Mouse (Mus musculus) neural tube, embryonic 11.5 days (tissue): Measurements from ENCODE around the gene Spg11. TPM values are rescaled to one million over a fixed set of nuclear protein-coding genes. Genes with fewer than 3 reads are reported as not detected.

ENCODE experiments used
- ATAC-seq: fragments of 200-750 bp; cut with Nextera tagmentation; 2 replicates; pipeline ENCODE4 v1.8.0; 2017; ENCODE audit warnings: moderate number of reproducible peaks, mild to moderate bottlenecking, moderate TSS enrichment, moderate library complexity; ENCODE audit not compliant: insufficient read depth, low FRiP score, low TSS enrichment
- DNase-seq: peaks from one replicate; pipeline ENCODE4 v3.0.0-alpha.2; 2015; ENCODE audit warnings: low spot score
- H3K27ac ChIP-seq: fragments of 300-500 bp; sonication (generic); 2 replicates; pipeline ENCODE4 v1.5.1; 2014; ENCODE audit warnings: low read depth, mild to moderate bottlenecking, low read length
- H3K27me3 ChIP-seq: fragments of 300-500 bp; sonication (generic); 2 replicates; pipeline ENCODE4 v1.6.1; 2014; ENCODE audit warnings: mild to moderate bottlenecking, low read length, mixed read lengths; ENCODE audit not compliant: control insufficient read depth, insufficient read depth
- H3K36me3 ChIP-seq: fragments of 300-500 bp; sonication (generic); 2 replicates; pipeline ENCODE4 v1.6.1; 2014; ENCODE audit warnings: mild to moderate bottlenecking, low read length, moderate library complexity, mixed read lengths; ENCODE audit not compliant: control insufficient read depth, insufficient read depth
- H3K4me1 ChIP-seq: fragments of 300-500 bp; sonication (generic); 2 replicates; pipeline ENCODE4 v1.6.1; 2014; ENCODE audit warnings: low read length, mixed read lengths; ENCODE audit not compliant: control insufficient read depth, insufficient read depth
- H3K4me2 ChIP-seq: fragments of 300-500 bp; sonication (generic); 2 replicates; pipeline ENCODE4 v1.6.1; 2014; ENCODE audit warnings: low read depth, mild to moderate bottlenecking, moderate library complexity
- H3K4me3 ChIP-seq: fragments of 300-500 bp; sonication (generic); 2 replicates; pipeline ENCODE4 v1.5.1; 2014; ENCODE audit warnings: low read depth, low read length
- H3K9ac ChIP-seq: fragments of 300-500 bp; sonication (generic); 2 replicates; pipeline ENCODE4 v1.6.1; 2014; ENCODE audit warnings: mild to moderate bottlenecking, low read length
- H3K9me3 ChIP-seq: fragments of 300-500 bp; sonication (generic); 2 replicates; pipeline ENCODE4 v1.6.1; 2016; ENCODE audit warnings: low read length; ENCODE audit not compliant: control insufficient read depth
- WGBS: fragments of 180-500 bp; shearing (Covaris S2); extraction: QIAGEN DNeasy Blood & Tissue Kit; methylation state at CpG from one replicate; pipeline ENCODE4 v1.1.7; 2014; 5-methylcytosine and 5-hydroxymethylcytosine counted together
- polyA plus RNA-seq: library from polyadenylated mRNA; unstranded; fragments of >200 nt; fragmentation: Nextera tagmentation; extraction: Ambion mirVana; gene quantifications from 2 replicates; pipeline ENCODE4 v1.2.1, GENCODE M21; 2014

Spg11 gene
- polyA plus RNA-seq, 1 experiment from 2014 or later: 14.5 TPM

DNA sequence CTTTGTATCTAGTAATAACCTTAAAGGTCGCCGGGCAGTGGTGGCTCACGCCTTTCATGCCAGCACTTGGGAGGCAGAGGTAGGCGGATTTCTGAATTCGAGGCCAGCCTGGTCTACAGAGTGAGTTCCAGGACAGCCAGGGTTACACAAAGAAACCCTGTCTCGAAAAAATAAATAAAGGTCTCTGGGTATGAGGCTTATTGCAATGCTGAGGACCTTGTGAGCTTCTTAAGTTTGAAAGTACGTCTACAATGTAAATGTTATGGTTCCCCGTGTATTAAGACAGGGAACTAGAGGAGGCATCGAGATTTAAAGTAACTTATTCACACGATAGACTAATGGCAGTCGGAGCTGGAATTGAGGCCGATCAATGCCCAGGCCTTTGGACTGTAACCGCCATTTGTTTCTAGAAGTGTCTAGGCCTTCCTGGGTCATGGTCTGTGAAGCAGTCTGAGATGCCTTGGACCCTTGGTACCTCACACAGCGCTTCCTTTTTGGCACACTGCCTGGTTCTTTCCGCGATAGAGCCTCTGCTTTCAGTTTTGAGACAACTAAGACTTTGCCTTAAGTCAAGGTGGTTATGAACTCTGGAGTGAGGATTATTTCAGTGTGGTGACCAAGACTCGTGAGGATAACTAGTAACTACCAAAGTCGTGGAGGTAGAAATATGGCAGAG, 30.2 kb upstream of the Spg11 start:
- 35% methylated on average over 18 of the region's 18 CpGs for WGBS
- Histone ChIP-seq H3K9me3 (no peaks in the 10 kb centered on the region), H3K4me1 (no peaks in the 10 kb centered on the region), H3K27me3 (no peaks in the 10 kb centered on the region), H3K4me2 (peak overlapping the region; percentile 67), H3K4me3 (peak overlapping the region; percentile 60), H3K9ac (peak overlapping the region; percentile 73), H3K36me3 (no peaks in the 10 kb centered on the region), H3K27ac (no peak overlapping the region)
- ATAC-seq (no peak), DNase-seq (peak; percentile 25)

DNA sequence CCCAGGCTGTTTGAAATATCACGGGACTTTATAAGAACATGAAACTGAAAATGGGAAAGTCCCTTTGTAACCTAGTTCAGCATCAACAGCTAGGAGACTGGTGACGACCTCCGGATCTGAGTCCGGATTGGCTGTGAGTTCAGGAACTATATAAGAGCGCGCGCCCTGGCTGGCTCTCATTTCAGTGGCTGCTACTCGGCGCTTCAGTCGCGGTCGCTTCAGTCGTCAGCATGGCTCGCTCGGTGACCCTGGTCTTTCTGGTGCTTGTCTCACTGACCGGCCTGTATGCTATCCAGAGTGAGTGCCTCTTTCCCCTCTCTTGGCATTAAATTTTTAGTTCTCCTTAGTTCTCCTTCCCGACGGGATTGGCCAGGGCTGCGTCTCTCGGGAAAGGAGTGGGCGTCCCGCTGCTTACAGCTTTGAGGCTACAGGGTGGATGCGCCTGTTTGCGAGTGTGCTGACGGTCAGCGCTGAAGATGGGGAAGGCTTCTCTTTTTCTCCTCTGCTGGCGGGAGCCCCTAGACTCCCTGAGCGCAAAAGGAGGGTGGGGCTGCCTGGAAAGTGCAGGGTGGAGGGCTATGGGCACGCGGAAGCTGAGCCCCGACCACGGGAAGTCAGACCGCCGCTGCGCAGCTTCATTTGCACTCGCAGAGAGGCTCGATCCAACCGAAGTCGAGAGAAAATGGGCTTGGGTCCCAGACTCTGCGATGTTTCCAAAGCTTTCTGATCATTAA, 29.5 kb upstream of the Spg11 start, which contains the start of gene B2m:
B2m (plus strand) TSS at position 179 of the 734 bp plus-strand sequence.
- H3K27me3 ChIP-seq: no peaks in the 10 kb centered on the region
- no peaks in the 10 kb centered on the region for H3K36me3 ChIP-seq
- DNase-seq: peak; percentile 93
- H3K4me1 ChIP-seq: no peaks in the 10 kb centered on the region
- WGBS: under 1% methylated on average over 40 of the region's 40 CpGs
- peak; percentile 97 for ATAC-seq
- H3K27ac ChIP-seq: no peak within 1 kb of the TSS
- peak within 1 kb of the TSS; percentile 73 for H3K9ac ChIP-seq
- H3K9me3 ChIP-seq: no peaks in the 10 kb centered on the region
- H3K4me3 ChIP-seq: peak within 1 kb of the TSS; percentile 60
- peak within 1 kb of the TSS; percentile 67 for H3K4me2 ChIP-seq

GRCm38 (mm10) chr2:122146687-122147086, 28.5 kb upstream of the Spg11 start:
- DNase-seq (no peak), ATAC-seq (no peak)
- 85% methylated on average over 6 of the region's 6 CpGs for WGBS
- no peak overlapping the region for H3K27ac ChIP-seq
- H3K4me1 ChIP-seq: no peaks in the 10 kb centered on the region
- H3K36me3 ChIP-seq: no peaks in the 10 kb centered on the region
- H3K9me3 ChIP-seq: no peaks in the 10 kb centered on the region
- H3K9ac ChIP-seq: no peak overlapping the region
- H3K27me3 ChIP-seq: no peaks in the 10 kb centered on the region
- no peak overlapping the region for H3K4me3 ChIP-seq
- H3K4me2 ChIP-seq: no peak overlapping the region

DNA sequence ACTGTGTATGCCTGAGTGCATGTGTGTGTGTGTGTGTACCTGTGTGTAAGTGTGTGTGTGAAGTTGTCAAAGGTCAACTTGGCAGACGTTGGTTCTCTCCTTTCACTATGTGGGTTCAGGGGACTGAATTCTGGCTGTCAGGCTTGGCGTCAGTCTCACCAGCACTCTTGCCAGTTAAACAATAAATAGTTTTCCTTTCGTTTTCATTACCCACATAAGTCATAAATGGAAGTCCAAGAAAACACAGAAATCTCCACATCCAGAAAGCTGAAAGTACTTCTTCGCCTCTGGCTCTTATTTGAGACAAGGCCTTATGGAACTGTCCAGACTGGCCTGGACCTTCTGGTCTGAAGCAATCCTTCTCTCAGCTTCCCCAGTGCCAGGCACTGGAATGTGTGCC, 27.6 kb upstream of the Spg11 start:
- H3K4me2 ChIP-seq: no peak overlapping the region
- no peaks in the 10 kb centered on the region for H3K9me3 ChIP-seq
- no peak overlapping the region for H3K9ac ChIP-seq
- WGBS: 73% methylated on average over 4 of the region's 4 CpGs
- H3K4me1 ChIP-seq: no peaks in the 10 kb centered on the region
- no peak overlapping the region for H3K27ac ChIP-seq
- no peak overlapping the region for H3K4me3 ChIP-seq
- DNase-seq (no peak), ATAC-seq (no peak)
- H3K27me3 ChIP-seq: no peaks in the 10 kb centered on the region
- no peaks in the 10 kb centered on the region for H3K36me3 ChIP-seq

GRCm38 (mm10) chr2:122143111-122143510, 24.9 kb upstream of the Spg11 start:
- H3K9me3 ChIP-seq: no peaks in the 10 kb centered on the region
- no peak overlapping the region for H3K27ac ChIP-seq
- H3K9ac ChIP-seq: no peak overlapping the region
- no peaks in the 10 kb centered on the region for H3K4me1 ChIP-seq
- H3K36me3 ChIP-seq: no peaks in the 10 kb centered on the region
- no peaks in the 10 kb centered on the region for H3K27me3 ChIP-seq
- DNase-seq (no peak), ATAC-seq (no peak)
- H3K4me3 ChIP-seq: no peak overlapping the region
- 91% methylated on average over 3 of the region's 3 CpGs for WGBS
- no peak overlapping the region for H3K4me2 ChIP-seq

- 76% methylated on average over 5 of the region's 5 CpGs for WGBS
- no peak overlapping the region for H3K4me2 ChIP-seq
- DNase-seq: no peak
- no peaks in the 10 kb centered on the region for H3K36me3 ChIP-seq
- no peak overlapping the region for H3K9ac ChIP-seq
- H3K27me3 ChIP-seq: no peaks in the 10 kb centered on the region
- no peak overlapping the region for H3K4me3 ChIP-seq
- no peak for ATAC-seq
- no peak overlapping the region for H3K27ac ChIP-seq
- H3K4me1 ChIP-seq: no peaks in the 10 kb centered on the region
- no peaks in the 10 kb centered on the region for H3K9me3 ChIP-seq
These were observed 23.3 kb upstream of the Spg11 start for GRCm38 (mm10) chr2:122141332-122141967.

- no peaks in the 10 kb centered on the region for H3K4me1 ChIP-seq
- H3K27me3 ChIP-seq: no peaks in the 10 kb centered on the region
- WGBS: 76% methylated on average over 2 of the region's 2 CpGs
These were observed 22.6 kb upstream of the Spg11 start for GRCm38 (mm10) chr2:122140815-122141214.

DNA sequence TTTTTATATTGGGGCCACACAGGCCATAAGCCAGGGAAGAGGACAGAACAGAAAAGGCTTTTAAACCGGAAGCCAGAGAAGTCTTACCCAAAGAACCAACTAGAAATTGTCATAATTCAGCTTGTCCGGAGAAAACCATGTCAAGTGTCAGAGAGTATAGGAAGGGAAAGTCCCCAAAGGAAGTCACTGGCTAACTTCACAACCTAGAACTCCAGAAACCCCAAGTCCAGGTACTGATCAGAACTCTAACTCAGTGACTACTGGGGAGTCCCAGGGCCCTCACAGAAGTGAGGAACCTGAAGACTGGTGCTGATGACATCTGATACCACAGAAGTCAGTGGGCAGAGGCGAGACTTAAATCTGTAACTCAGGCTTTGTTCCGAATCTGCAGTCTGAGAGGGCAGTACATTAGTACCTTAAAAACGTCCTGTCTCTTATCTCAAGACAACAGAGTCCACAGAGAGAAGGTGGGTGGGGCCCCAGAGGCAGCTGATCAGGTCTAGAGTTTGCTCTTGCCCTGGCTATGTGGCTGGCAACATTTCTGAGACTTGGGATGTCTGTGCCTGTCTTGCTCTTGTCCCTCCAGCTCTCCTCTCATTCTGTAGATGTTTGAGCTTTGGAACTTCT, 19.8 kb upstream of the Spg11 start:
- DNase-seq: no peak
- WGBS: 64% methylated on average over 5 of the region's 5 CpGs

More at GRCm38 (mm10) chr2:122140815-122141214, 22.6 kb upstream of the Spg11 start:
- ATAC-seq: no peak
- no peaks in the 10 kb centered on the region for H3K36me3 ChIP-seq
- H3K4me2 ChIP-seq: no peak overlapping the region
- H3K9ac ChIP-seq: no peak overlapping the region
- no peak overlapping the region for H3K4me3 ChIP-seq
- no peaks in the 10 kb centered on the region for H3K9me3 ChIP-seq
- DNase-seq: no peak
- no peak overlapping the region for H3K27ac ChIP-seq

More for the DNA sequence above, 19.8 kb upstream of the Spg11 start:
- Histone ChIP-seq H3K27me3 (no peaks in the 10 kb centered on the region), H3K9ac (no peak overlapping the region), H3K4me3 (no peak overlapping the region), H3K9me3 (no peaks in the 10 kb centered on the region), H3K36me3 (no peaks in the 10 kb centered on the region), H3K27ac (no peak overlapping the region), H3K4me2 (no peak overlapping the region), H3K4me1 (no peaks in the 10 kb centered on the region)
- no peak for ATAC-seq
